Mouse (Mus musculus) myocyte (in vitro differentiated cells): ENCODE data around the gene Nxph1. TPM values are rescaled to one million over a fixed set of nuclear protein-coding genes. Genes with fewer than 3 reads are reported as not detected.

Source experiments
- H3K27me3 ChIP-seq: one replicate; pipeline ENCODE4 v1.6.1; 2011; ENCODE audit not compliant: control insufficient read depth, insufficient read depth, insufficient read length
- H3K36me3 ChIP-seq: one replicate; pipeline ENCODE4 v1.6.1; 2011; ENCODE audit not compliant: control insufficient read depth, insufficient read depth
- H3K4me2 ChIP-seq: one replicate; pipeline ENCODE4 v1.6.1; 2011; ENCODE audit warnings: low read depth, control low read depth
- H3K4me3 ChIP-seq: one replicate; pipeline ENCODE4 v1.5.1; 2011; ENCODE audit warnings: mild to moderate bottlenecking, control low read depth, moderate library complexity
- H3K79me2 ChIP-seq: one replicate; pipeline ENCODE4 v1.6.1; 2011; ENCODE audit not compliant: control insufficient read depth, insufficient read depth
- H3ac ChIP-seq: one replicate; pipeline ENCODE4 v1.6.1; 2011; ENCODE audit not compliant: control insufficient read depth, insufficient read length
- CEBPB ChIP-seq: IDR thresholded peaks from 2 replicates; pipeline ENCODE4 v1.6.1; 2011; ENCODE audit warnings: mild to moderate bottlenecking, moderate library complexity; ENCODE audit not compliant: poor library complexity, insufficient read depth, severe bottlenecking
- E2F4 ChIP-seq: IDR thresholded peaks from one replicate; pipeline ENCODE4 v1.6.1; 2011; ENCODE audit warnings: mild to moderate bottlenecking, control low read depth, moderate library complexity; ENCODE audit not compliant: insufficient read depth
- MAX ChIP-seq: IDR thresholded peaks from one replicate; pipeline ENCODE4 v1.6.1; 2011; ENCODE audit warnings: low read depth, mild to moderate bottlenecking, control low read depth
- MYOD1 ChIP-seq, 3 experiments: IDR thresholded peaks; one replicate each; pipeline ENCODE4 v1.6.1; 2011; ENCODE audit warnings: control low read depth in 2 of 3, low read depth in 2 of 3, mild to moderate bottlenecking in 2 of 3, moderate library complexity in 1 of 3; ENCODE audit not compliant: insufficient read length in 2 of 3, control insufficient read depth in 1 of 3
- MYOG ChIP-seq, 3 experiments: IDR thresholded peaks; one replicate each; pipeline ENCODE4 v1.6.1; 2011; ENCODE audit warnings: control low read depth in 2 of 3, low read depth in 2 of 3, mild to moderate bottlenecking in 2 of 3; ENCODE audit not compliant: insufficient read length in 2 of 3, control insufficient read depth in 1 of 3, insufficient read depth in 1 of 3
- POLR2A ChIP-seq: IDR thresholded peaks from one replicate; pipeline ENCODE4 v1.6.1; 2011; ENCODE audit warnings: low read depth, mild to moderate bottlenecking, control low read depth, moderate library complexity; ENCODE audit not compliant: insufficient read length
- POLR2AphosphoS2 ChIP-seq: IDR thresholded peaks from one replicate; pipeline ENCODE4 v1.6.1; 2011; ENCODE audit warnings: low read depth, control low read depth; ENCODE audit not compliant: insufficient read length
- REST ChIP-seq: IDR thresholded peaks from one replicate; pipeline ENCODE4 v1.6.1; 2011; ENCODE audit warnings: mild to moderate bottlenecking, control low read depth, moderate library complexity; ENCODE audit not compliant: insufficient read depth, insufficient read length
- SRF ChIP-seq: IDR thresholded peaks from one replicate; pipeline ENCODE4 v1.6.1; 2011; ENCODE audit warnings: low read depth; ENCODE audit not compliant: control insufficient read depth, insufficient read length
- TCF12 ChIP-seq: IDR thresholded peaks from one replicate; pipeline ENCODE4 v1.6.1; 2011; ENCODE audit warnings: mild to moderate bottlenecking, control low read depth; ENCODE audit not compliant: poor library complexity, insufficient read depth, severe bottlenecking
- TCF3 ChIP-seq: IDR thresholded peaks from one replicate; pipeline ENCODE4 v1.6.1; 2011; ENCODE audit warnings: low read depth, control low read depth; ENCODE audit not compliant: insufficient read length
- USF1 ChIP-seq: IDR thresholded peaks from one replicate; pipeline ENCODE4 v1.6.1; 2011; ENCODE audit warnings: low read depth, mild to moderate bottlenecking, control low read depth, moderate library complexity
- polyA plus RNA-seq: library from polyadenylated mRNA; unstranded; fragments of >200 nt; fragmentation: generic; extraction: Trizol; gene quantifications from one replicate; pipeline ENCODE4 v1.2.1, GENCODE M21; 2012; ENCODE audit warnings: missing spikeins

Nxph1 gene
- polyA plus RNA-seq, 1 experiment = not detected

DNA sequence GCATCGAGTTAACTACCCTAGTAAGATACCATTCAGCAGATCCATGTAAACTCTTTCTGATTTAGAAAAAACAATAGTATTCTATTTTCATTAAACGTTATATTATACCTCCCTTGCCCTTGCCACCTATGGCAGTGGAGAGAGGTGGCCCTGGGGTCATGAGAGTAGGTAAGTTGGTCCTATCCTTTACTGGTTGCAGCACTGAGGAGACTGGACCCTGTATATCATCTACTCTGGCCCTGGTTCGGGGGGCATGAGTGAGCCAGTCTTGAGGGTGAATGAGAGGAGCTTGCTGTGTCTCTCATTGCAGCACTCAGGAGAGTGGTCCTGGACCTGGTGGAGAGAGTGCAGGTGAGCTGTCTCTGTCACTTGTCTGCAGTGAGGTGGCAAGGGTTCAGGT is 33.5 kb upstream of the Nxph1 start:
- H3K79me2 ChIP-seq = no peaks in the 10 kb centered on the region
- no peak overlapping the region for H3K4me3 ChIP-seq
- no peak overlapping the region for H3K4me2 ChIP-seq
- H3K36me3 ChIP-seq = no peaks in the 10 kb centered on the region
- no peak for TF ChIP-seq E2F4
- no peak for TF ChIP-seq CEBPB
- no peak for TF ChIP-seq MYOD1 (IDR thresholded peaks at IDR 0.05; ENCODE audit: control insufficient read depth in 1 of 3, insufficient read length in 2 of 3, low read depth in 2 of 3)
- TF ChIP-seq POLR2AphosphoS2 = no peak
- no peak for TF ChIP-seq POLR2A
- no peak for TF ChIP-seq MAX
- TF ChIP-seq SRF = no peak
- TF ChIP-seq USF1 = no peak
- no peak for TF ChIP-seq REST
- no peak for TF ChIP-seq TCF12
- TF ChIP-seq TCF3 = no peak
- TF ChIP-seq MYOG (IDR thresholded peaks at IDR 0.05; ENCODE audit: control insufficient read depth in 1 of 3, insufficient read depth in 1 of 3, insufficient read length in 2 of 3, low read depth in 2 of 3) = no peak
- no peaks in the 10 kb centered on the region for H3K27me3 ChIP-seq
- no peak overlapping the region for H3ac ChIP-seq

DNA sequence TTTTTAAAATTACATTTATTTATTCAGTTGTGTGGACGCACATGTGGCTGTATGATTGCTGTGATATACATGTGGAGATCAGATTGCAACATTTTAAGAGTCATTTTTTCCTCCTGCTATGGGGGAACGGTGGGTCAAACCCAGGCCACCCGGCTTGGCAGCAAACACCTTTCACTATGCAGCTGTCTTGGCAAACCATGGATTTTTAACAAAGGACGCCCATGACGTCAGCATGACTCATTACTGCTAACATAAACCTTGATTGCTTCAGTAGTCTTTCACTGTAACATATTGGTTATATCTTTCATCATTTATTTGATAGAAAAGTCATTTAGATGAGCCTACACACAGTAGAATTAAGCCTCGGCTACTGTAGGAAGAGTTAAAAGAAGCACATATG is 23.8 kb upstream of the Nxph1 start:
- H3K27me3 ChIP-seq = no peaks in the 10 kb centered on the region
- TF ChIP-seq SRF = no peak
- TF ChIP-seq MYOD1 (IDR thresholded peaks at IDR 0.05; ENCODE audit: control insufficient read depth in 1 of 3, insufficient read length in 2 of 3, low read depth in 2 of 3) = peak in 1 of 3 experiments; percentile 39
- no peak for TF ChIP-seq POLR2AphosphoS2
- no peak for TF ChIP-seq TCF12
- peak; percentile 69 for TF ChIP-seq CEBPB
- peak overlapping the region; percentile 51 for H3K4me2 ChIP-seq
- H3K4me3 ChIP-seq = no peak overlapping the region
- H3K36me3 ChIP-seq = no peaks in the 10 kb centered on the region
- no peaks in the 10 kb centered on the region for H3K79me2 ChIP-seq
- no peak overlapping the region for H3ac ChIP-seq

DNA sequence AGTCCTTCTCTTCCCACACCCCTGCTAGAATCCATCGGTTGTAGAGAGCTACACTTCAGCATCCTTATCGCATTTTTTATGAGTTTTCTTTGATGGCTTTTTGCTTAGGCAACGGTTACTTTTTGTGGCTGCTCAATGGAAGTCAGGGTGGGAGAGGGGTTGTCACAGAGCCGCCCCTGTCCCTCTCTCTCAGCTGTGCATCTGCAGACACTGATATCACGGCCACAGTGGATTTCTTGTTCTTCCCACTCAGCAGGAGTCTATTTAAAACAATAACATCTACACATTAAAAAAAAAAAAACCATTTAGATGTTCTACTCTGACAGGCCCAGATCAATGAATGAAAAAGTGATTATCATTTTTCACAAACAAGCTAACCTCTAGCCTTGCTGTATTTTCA is 13.0 kb upstream of the Nxph1 start:
- TF ChIP-seq E2F4 (no peak), MYOD1 (IDR thresholded peaks at IDR 0.05; ENCODE audit: control insufficient read depth in 1 of 3, insufficient read length in 2 of 3, low read depth in 2 of 3) (no peak), CEBPB (no peak), TCF3 (no peak), TCF12 (no peak), REST (no peak), SRF (no peak), POLR2A (no peak), POLR2AphosphoS2 (no peak), MYOG (IDR thresholded peaks at IDR 0.05; ENCODE audit: control insufficient read depth in 1 of 3, insufficient read depth in 1 of 3, insufficient read length in 2 of 3, low read depth in 2 of 3) (no peak), USF1 (no peak), MAX (no peak)
- H3K27me3 ChIP-seq = no peaks in the 10 kb centered on the region
- H3ac ChIP-seq = no peak overlapping the region
- H3K36me3 ChIP-seq = no peaks in the 10 kb centered on the region
- H3K79me2 ChIP-seq = no peaks in the 10 kb centered on the region
- H3K4me3 ChIP-seq = no peak overlapping the region
- no peak overlapping the region for H3K4me2 ChIP-seq

DNA sequence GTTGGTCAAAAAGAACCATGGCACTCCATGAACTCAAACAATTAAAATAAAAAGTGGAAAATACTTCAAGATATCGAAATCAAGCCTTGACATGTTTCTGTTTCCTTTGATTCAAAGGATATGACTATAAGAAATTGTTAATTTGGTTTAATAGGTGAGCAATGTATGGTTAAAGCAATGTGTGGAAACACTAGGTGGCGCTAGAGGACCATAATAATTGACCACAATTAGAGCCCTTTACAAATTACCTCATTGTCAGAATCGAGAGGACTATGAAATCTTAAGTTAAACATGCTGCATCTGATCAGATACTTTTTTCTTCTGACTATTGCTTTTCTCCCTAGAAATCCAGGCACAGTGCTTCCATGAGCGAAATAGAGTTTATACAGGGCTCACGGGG is 12.5 kb upstream of the Nxph1 start:
- H3K4me3 ChIP-seq = no peak overlapping the region
- TF ChIP-seq TCF12 = no peak
- TF ChIP-seq CEBPB = no peak
- no peak for TF ChIP-seq TCF3
- TF ChIP-seq USF1 = no peak
- TF ChIP-seq MYOG (IDR thresholded peaks at IDR 0.05; ENCODE audit: control insufficient read depth in 1 of 3, insufficient read depth in 1 of 3, insufficient read length in 2 of 3, low read depth in 2 of 3) = no peak
- TF ChIP-seq POLR2A = no peak
- TF ChIP-seq MAX = no peak
- TF ChIP-seq E2F4 = no peak
- no peak for TF ChIP-seq MYOD1 (IDR thresholded peaks at IDR 0.05; ENCODE audit: control insufficient read depth in 1 of 3, insufficient read length in 2 of 3, low read depth in 2 of 3)
- no peak for TF ChIP-seq POLR2AphosphoS2
- no peak for TF ChIP-seq SRF
- H3K36me3 ChIP-seq = no peaks in the 10 kb centered on the region
- H3K4me2 ChIP-seq = no peak overlapping the region
- no peaks in the 10 kb centered on the region for H3K79me2 ChIP-seq
- no peak overlapping the region for H3ac ChIP-seq
- H3K27me3 ChIP-seq = no peaks in the 10 kb centered on the region

DNA sequence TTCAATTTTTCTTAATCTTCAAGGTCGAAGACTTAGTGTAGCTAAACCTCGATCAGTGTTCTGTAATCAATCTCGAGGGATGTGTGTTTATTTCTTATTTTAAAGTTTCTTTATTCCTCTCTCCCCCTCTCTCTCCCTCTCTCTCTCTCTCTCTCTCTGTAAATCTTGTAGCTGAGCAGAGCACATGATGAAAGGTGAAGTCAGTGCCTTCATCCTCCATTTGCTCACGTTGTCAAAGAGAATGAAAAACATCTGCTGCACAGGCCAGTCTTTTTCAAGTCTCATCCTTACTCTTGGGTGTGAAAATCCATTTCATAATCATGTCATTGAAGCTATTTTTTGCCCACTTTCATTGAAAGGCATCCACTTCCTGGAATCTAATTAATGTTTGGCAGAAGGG is 12.1 kb upstream of the Nxph1 start:
- no peak overlapping the region for H3K4me2 ChIP-seq
- TF ChIP-seq REST = no peak
- TF ChIP-seq TCF3 = no peak
- TF ChIP-seq POLR2A = no peak
- no peak for TF ChIP-seq MYOD1 (IDR thresholded peaks at IDR 0.05; ENCODE audit: control insufficient read depth in 1 of 3, insufficient read length in 2 of 3, low read depth in 2 of 3)
- no peak for TF ChIP-seq MAX
- H3K79me2 ChIP-seq = no peaks in the 10 kb centered on the region
- no peaks in the 10 kb centered on the region for H3K36me3 ChIP-seq
- H3K27me3 ChIP-seq = no peaks in the 10 kb centered on the region
- no peak overlapping the region for H3ac ChIP-seq
- no peak overlapping the region for H3K4me3 ChIP-seq
